Mouse (Mus musculus): ENCODE measurements around the gene Chd4. TPM values are rescaled to one million over a fixed set of nuclear protein-coding genes. Genes with fewer than 3 reads are reported as not detected.

Gene Chd4
- polyA plus RNA-seq, 1 experiment from 2014 or later, result 72.0 TPM

- WGBS, result 38% methylated on average over 5 of the region's 5 CpGs
- Histone ChIP-seq H3K27me3 (ENCODE audit: insufficient read depth, low read length) (no peaks in the 10 kb centered on the region), H3K4me1 (ENCODE audit: insufficient read depth, low read length) (peaks cover 34% of the 10 kb centered on the region), H3K4me3 (ENCODE audit: low read length) (peak overlapping the region; percentile 93), H3K9me3 (ENCODE audit: low read length) (no peaks in the 10 kb centered on the region), H3K9ac (replicated peaks; ENCODE audit: low read length) (peak overlapping the region; percentile 18; the same call in 1 of the 2 replicates), H3K4me2 (replicated peaks; ENCODE audit: low read depth, low read length) (peak overlapping the region; percentile 85), H3K36me3 (ENCODE audit: insufficient read depth, low read length) (peaks cover 48% of the 10 kb centered on the region), H3K27ac (ENCODE audit: low read length) (peak overlapping the region; percentile 37)
- no peak for ATAC-seq (ENCODE audit: low FRiP score, low TSS enrichment)
Measured at GRCm38 (mm10) chr6:125099421-125099971, 3.7 kb downstream of the Chd4 start.

GRCm38 (mm10) chr6:125101444-125101843 lies 5.7 kb downstream of the Chd4 start:
- no peak for ATAC-seq (ENCODE audit: low FRiP score, low TSS enrichment)
- no peak overlapping the region for H3K9ac ChIP-seq (replicated peaks; ENCODE audit: low read length)
- H3K4me3 ChIP-seq (ENCODE audit: low read length), result no peak overlapping the region
- 73% methylated on average over 8 of the region's 9 CpGs for WGBS
- H3K4me2 ChIP-seq (replicated peaks; ENCODE audit: low read depth, low read length), result no peak overlapping the region
- no peak overlapping the region for H3K27ac ChIP-seq (ENCODE audit: low read length)
- H3K36me3 ChIP-seq (ENCODE audit: insufficient read depth, low read length), result peaks cover 66% of the 10 kb centered on the region
- no peaks in the 10 kb centered on the region; the same call in 1 of the 2 replicates for H3K9me3 ChIP-seq (ENCODE audit: low read length)
- H3K4me1 ChIP-seq (ENCODE audit: insufficient read depth, low read length), result peaks cover 29% of the 10 kb centered on the region
- H3K27me3 ChIP-seq (ENCODE audit: insufficient read depth, low read length), result no peaks in the 10 kb centered on the region

- no peaks in the 10 kb centered on the region; the same call in 1 of the 2 replicates for H3K9me3 ChIP-seq (ENCODE audit: low read length)
- no peak overlapping the region for H3K4me3 ChIP-seq (ENCODE audit: low read length)
- H3K27me3 ChIP-seq (ENCODE audit: insufficient read depth, low read length), result no peaks in the 10 kb centered on the region
- H3K9ac ChIP-seq (replicated peaks; ENCODE audit: low read length), result no peak overlapping the region
- no peak overlapping the region for H3K4me2 ChIP-seq (replicated peaks; ENCODE audit: low read depth, low read length)
- peaks cover 93% of the 10 kb centered on the region for H3K36me3 ChIP-seq (ENCODE audit: insufficient read depth, low read length)
- no peak for ATAC-seq (ENCODE audit: low FRiP score, low TSS enrichment)
- peaks cover 13% of the 10 kb centered on the region for H3K4me1 ChIP-seq (ENCODE audit: insufficient read depth, low read length)
- 91% methylated on average over 4 of the region's 4 CpGs for WGBS
- no peak overlapping the region for H3K27ac ChIP-seq (ENCODE audit: low read length)
Measured at GRCm38 (mm10) chr6:125104223-125104622, 8.4 kb downstream of the Chd4 start.

GRCm38 (mm10) chr6:125107705-125108104 lies 11.9 kb downstream of the Chd4 start:
- H3K4me3 ChIP-seq (ENCODE audit: low read length), result no peak overlapping the region
- no peak overlapping the region for H3K27ac ChIP-seq (ENCODE audit: low read length)
- no peak overlapping the region for H3K4me2 ChIP-seq (replicated peaks; ENCODE audit: low read depth, low read length)
- no peak overlapping the region for H3K9ac ChIP-seq (replicated peaks; ENCODE audit: low read length)
- WGBS, result 92% methylated on average over 2 of the region's 2 CpGs
- ATAC-seq (ENCODE audit: low FRiP score, low TSS enrichment), result no peak
- H3K27me3 ChIP-seq (ENCODE audit: insufficient read depth, low read length), result no peaks in the 10 kb centered on the region
- peaks cover 95% of the 10 kb centered on the region for H3K36me3 ChIP-seq (ENCODE audit: insufficient read depth, low read length)
- no peaks in the 10 kb centered on the region for H3K4me1 ChIP-seq (ENCODE audit: insufficient read depth, low read length)
- no peaks in the 10 kb centered on the region; the same call in none of the 2 replicates for H3K9me3 ChIP-seq (ENCODE audit: low read length)

GRCm38 (mm10) chr6:125109371-125109770 lies 13.6 kb downstream of the Chd4 start:
- Histone ChIP-seq H3K9ac (replicated peaks; ENCODE audit: low read length) (no peak overlapping the region), H3K4me1 (ENCODE audit: insufficient read depth, low read length) (no peaks in the 10 kb centered on the region), H3K27ac (ENCODE audit: low read length) (no peak overlapping the region), H3K4me3 (ENCODE audit: low read length) (no peak overlapping the region), H3K36me3 (ENCODE audit: insufficient read depth, low read length) (peaks cover 98% of the 10 kb centered on the region), H3K9me3 (ENCODE audit: low read length) (no peaks in the 10 kb centered on the region; the same call in none of the 2 replicates), H3K4me2 (replicated peaks; ENCODE audit: low read depth, low read length) (no peak overlapping the region), H3K27me3 (ENCODE audit: insufficient read depth, low read length) (no peaks in the 10 kb centered on the region)
- WGBS, result 67% methylated on average over 14 of the region's 14 CpGs
- no peak for ATAC-seq (ENCODE audit: low FRiP score, low TSS enrichment)

- no peak overlapping the region for H3K9ac ChIP-seq (replicated peaks; ENCODE audit: low read length)
- no peak overlapping the region for H3K4me3 ChIP-seq (ENCODE audit: low read length)
- ATAC-seq (ENCODE audit: low FRiP score, low TSS enrichment), result no peak
- 91% methylated on average over 7 of the region's 7 CpGs for WGBS
- H3K9me3 ChIP-seq (ENCODE audit: low read length), result no peaks in the 10 kb centered on the region; the same call in none of the 2 replicates
- no peaks in the 10 kb centered on the region for H3K27me3 ChIP-seq (ENCODE audit: insufficient read depth, low read length)
- no peaks in the 10 kb centered on the region for H3K4me1 ChIP-seq (ENCODE audit: insufficient read depth, low read length)
- no peak overlapping the region for H3K27ac ChIP-seq (ENCODE audit: low read length)
- H3K4me2 ChIP-seq (replicated peaks; ENCODE audit: low read depth, low read length), result no peak overlapping the region
- peaks cover 94% of the 10 kb centered on the region for H3K36me3 ChIP-seq (ENCODE audit: insufficient read depth, low read length)
Measured at GRCm38 (mm10) chr6:125110927-125111326, 15.1 kb downstream of the Chd4 start.

- no peaks in the 10 kb centered on the region for H3K4me1 ChIP-seq (ENCODE audit: insufficient read depth, low read length)
- 92% methylated on average over 11 of the region's 11 CpGs for WGBS
Measured at GRCm38 (mm10) chr6:125112553-125112952, 16.8 kb downstream of the Chd4 start.

GRCm38 (mm10) chr6:125119387-125119786 lies 23.6 kb downstream of the Chd4 start:
- H3K9ac ChIP-seq (replicated peaks; ENCODE audit: low read length), result no peak overlapping the region
- no peaks in the 10 kb centered on the region for H3K9me3 ChIP-seq (ENCODE audit: low read length)
- H3K4me2 ChIP-seq (replicated peaks; ENCODE audit: low read depth, low read length), result no peak overlapping the region
- H3K4me1 ChIP-seq (ENCODE audit: insufficient read depth, low read length), result no peaks in the 10 kb centered on the region
- WGBS, result 90% methylated on average over 8 of the region's 8 CpGs
- ATAC-seq (ENCODE audit: low FRiP score, low TSS enrichment), result no peak
- H3K27me3 ChIP-seq (ENCODE audit: insufficient read depth, low read length), result no peaks in the 10 kb centered on the region
- peaks cover 93% of the 10 kb centered on the region for H3K36me3 ChIP-seq (ENCODE audit: insufficient read depth, low read length)
- no peak overlapping the region for H3K27ac ChIP-seq (ENCODE audit: low read length)
- H3K4me3 ChIP-seq (ENCODE audit: low read length), result no peak overlapping the region

More at GRCm38 (mm10) chr6:125112553-125112952, 16.8 kb downstream of the Chd4 start:
- Histone ChIP-seq H3K9ac (replicated peaks; ENCODE audit: low read length) (no peak overlapping the region), H3K36me3 (ENCODE audit: insufficient read depth, low read length) (peaks cover 94% of the 10 kb centered on the region), H3K27me3 (ENCODE audit: insufficient read depth, low read length) (no peaks in the 10 kb centered on the region), H3K4me2 (replicated peaks; ENCODE audit: low read depth, low read length) (no peak overlapping the region), H3K27ac (ENCODE audit: low read length) (no peak overlapping the region), H3K9me3 (ENCODE audit: low read length) (no peaks in the 10 kb centered on the region; the same call in 1 of the 2 replicates), H3K4me3 (ENCODE audit: low read length) (no peak overlapping the region)
- no peak for ATAC-seq (ENCODE audit: low FRiP score, low TSS enrichment)

- ATAC-seq (ENCODE audit: low FRiP score, low TSS enrichment), result no peak
- WGBS, result 88% methylated on average over 12 of the region's 12 CpGs
- no peak overlapping the region for H3K4me2 ChIP-seq (replicated peaks; ENCODE audit: low read depth, low read length)
- peaks cover 65% of the 10 kb centered on the region for H3K36me3 ChIP-seq (ENCODE audit: insufficient read depth, low read length)
- no peak overlapping the region for H3K27ac ChIP-seq (ENCODE audit: low read length)
- H3K4me1 ChIP-seq (ENCODE audit: insufficient read depth, low read length), result peaks cover 16% of the 10 kb centered on the region
- H3K27me3 ChIP-seq (ENCODE audit: insufficient read depth, low read length), result no peaks in the 10 kb centered on the region
- no peaks in the 10 kb centered on the region for H3K9me3 ChIP-seq (ENCODE audit: low read length)
- no peak overlapping the region for H3K4me3 ChIP-seq (ENCODE audit: low read length)
- no peak overlapping the region for H3K9ac ChIP-seq (replicated peaks; ENCODE audit: low read length)
Measured at GRCm38 (mm10) chr6:125128724-125129123, 32.9 kb downstream of the Chd4 start.

- H3K27me3 ChIP-seq (ENCODE audit: insufficient read depth, low read length), result no peaks in the 10 kb centered on the region
- 89% methylated on average over 20 of the region's 20 CpGs for WGBS
- H3K9ac ChIP-seq (replicated peaks; ENCODE audit: low read length), result no peak overlapping the region
- no peak overlapping the region for H3K4me3 ChIP-seq (ENCODE audit: low read length)
- H3K9me3 ChIP-seq (ENCODE audit: low read length), result no peaks in the 10 kb centered on the region
- ATAC-seq (ENCODE audit: low FRiP score, low TSS enrichment), result no peak
- no peak overlapping the region for H3K4me2 ChIP-seq (replicated peaks; ENCODE audit: low read depth, low read length)
- H3K27ac ChIP-seq (ENCODE audit: low read length), result no peak overlapping the region
- H3K4me1 ChIP-seq (ENCODE audit: insufficient read depth, low read length), result peaks cover 16% of the 10 kb centered on the region
- peaks cover 61% of the 10 kb centered on the region for H3K36me3 ChIP-seq (ENCODE audit: insufficient read depth, low read length)
Measured at GRCm38 (mm10) chr6:125129710-125130402, 34.1 kb downstream of the Chd4 start.

Data from kidney, embryonic 16.5 days (tissue).